Mouse (Mus musculus): Measurements from ENCODE around the gene Mllt3. TPM values are rescaled to one million over a fixed set of nuclear protein-coding genes. Genes with fewer than 3 reads are reported as not detected.

Mllt3 gene
- polyA plus RNA-seq, 1 experiment from 2014 or later, result 72.4 TPM

- H3K27ac ChIP-seq (ENCODE audit: low read depth, low read length), result no peak overlapping the region
- H3K4me2 ChIP-seq (ENCODE audit: low read depth), result no peak overlapping the region
- H3K9ac ChIP-seq (ENCODE audit: low read length), result no peak overlapping the region
- no peak overlapping the region for H3K4me3 ChIP-seq (ENCODE audit: low read depth, low read length)
- peaks cover 20% of the 10 kb centered on the region for H3K4me1 ChIP-seq (ENCODE audit: control insufficient read depth, insufficient read depth, low read length)
- ATAC-seq (ENCODE audit: insufficient read depth, low FRiP score, low TSS enrichment) (no peak), DNase-seq (ENCODE audit: low spot score) (no peak)
- H3K27me3 ChIP-seq (ENCODE audit: control insufficient read depth, insufficient read depth, low read length), result no peaks in the 10 kb centered on the region
- no peaks in the 10 kb centered on the region for H3K9me3 ChIP-seq (ENCODE audit: control insufficient read depth, low read length)
- WGBS, result 37% methylated on average over 3 of the region's 3 CpGs
- H3K36me3 ChIP-seq (ENCODE audit: control insufficient read depth, insufficient read depth, low read length), result no peaks in the 10 kb centered on the region
Measured at GRCm38 (mm10) chr4:87865041-87865440, 168.1 kb downstream of the Mllt3 start.

GRCm38 (mm10) chr4:87863212-87863611 is 170.0 kb downstream of the Mllt3 start:
- no peak overlapping the region for H3K4me2 ChIP-seq (ENCODE audit: low read depth)
- DNase-seq (ENCODE audit: low spot score), result no peak
- WGBS, result 94% methylated on average over 5 of the region's 5 CpGs

DNA sequence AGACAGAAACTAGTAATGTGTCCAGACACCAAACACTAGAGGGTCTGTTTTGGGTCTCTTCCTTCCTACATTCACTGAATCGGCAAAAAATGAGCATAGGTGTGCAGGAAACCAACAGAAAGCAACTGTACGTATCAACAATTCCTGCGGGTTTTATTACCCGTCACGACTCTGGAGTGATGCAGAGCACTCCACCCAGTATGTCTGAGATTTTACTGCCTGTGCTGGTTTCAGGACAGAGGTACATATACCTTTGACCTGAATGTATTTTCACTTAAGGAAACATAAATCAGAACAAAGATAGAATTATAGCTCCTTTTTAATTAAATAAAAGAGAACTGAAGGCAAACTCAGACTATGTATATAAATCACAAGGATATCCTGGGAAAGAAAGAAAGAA is 172.4 kb downstream of the Mllt3 start:
- WGBS, result 84% methylated on average over 5 of the region's 5 CpGs
- no peaks in the 10 kb centered on the region for H3K27me3 ChIP-seq (ENCODE audit: control insufficient read depth, insufficient read depth, low read length)

More at GRCm38 (mm10) chr4:87863212-87863611, 170.0 kb downstream of the Mllt3 start:
- Histone ChIP-seq H3K4me1 (ENCODE audit: control insufficient read depth, insufficient read depth, low read length) (peaks cover 20% of the 10 kb centered on the region), H3K9me3 (ENCODE audit: control insufficient read depth, low read length) (no peaks in the 10 kb centered on the region), H3K27me3 (ENCODE audit: control insufficient read depth, insufficient read depth, low read length) (no peaks in the 10 kb centered on the region), H3K4me3 (ENCODE audit: low read depth, low read length) (no peak overlapping the region), H3K9ac (ENCODE audit: low read length) (no peak overlapping the region), H3K36me3 (ENCODE audit: control insufficient read depth, insufficient read depth, low read length) (no peaks in the 10 kb centered on the region), H3K27ac (ENCODE audit: low read depth, low read length) (no peak overlapping the region)
- no peak for ATAC-seq (ENCODE audit: insufficient read depth, low FRiP score, low TSS enrichment)

DNA sequence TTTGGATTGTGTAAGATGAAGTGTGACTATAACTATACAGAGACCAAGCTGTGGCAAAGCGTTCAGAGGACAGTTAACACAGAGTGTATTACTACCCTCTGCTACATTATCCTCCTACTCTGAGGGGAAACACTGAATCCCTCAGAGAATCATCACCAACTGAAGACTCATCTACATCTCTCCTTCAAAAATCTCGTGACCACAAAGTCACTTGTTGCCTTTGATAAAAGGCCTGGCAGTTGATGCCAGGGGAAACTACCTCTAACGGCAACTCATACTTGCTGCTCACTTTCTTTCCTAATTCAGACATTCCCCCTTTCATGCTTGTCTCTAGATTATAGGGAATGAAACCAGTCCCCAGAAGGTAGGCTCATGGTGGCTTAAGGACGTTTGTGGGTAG is 174.0 kb downstream of the Mllt3 start:
- WGBS, result 86% methylated on average over 4 of the region's 4 CpGs
- ATAC-seq (ENCODE audit: insufficient read depth, low FRiP score, low TSS enrichment) (no peak), DNase-seq (ENCODE audit: low spot score) (no peak)
- Histone ChIP-seq H3K4me3 (ENCODE audit: low read depth, low read length) (no peak overlapping the region), H3K36me3 (ENCODE audit: control insufficient read depth, insufficient read depth, low read length) (no peaks in the 10 kb centered on the region), H3K4me1 (ENCODE audit: control insufficient read depth, insufficient read depth, low read length) (no peaks in the 10 kb centered on the region; the same call in 1 of the 2 replicates), H3K27ac (ENCODE audit: low read depth, low read length) (no peak overlapping the region), H3K9me3 (ENCODE audit: control insufficient read depth, low read length) (no peaks in the 10 kb centered on the region), H3K9ac (ENCODE audit: low read length) (no peak overlapping the region), H3K4me2 (ENCODE audit: low read depth) (no peak overlapping the region), H3K27me3 (ENCODE audit: control insufficient read depth, insufficient read depth, low read length) (no peaks in the 10 kb centered on the region)

More for the DNA sequence above, 172.4 kb downstream of the Mllt3 start:
- ATAC-seq (ENCODE audit: insufficient read depth, low FRiP score, low TSS enrichment) (no peak), DNase-seq (ENCODE audit: low spot score) (no peak)
- Histone ChIP-seq H3K4me2 (ENCODE audit: low read depth) (no peak overlapping the region), H3K27ac (ENCODE audit: low read depth, low read length) (no peak overlapping the region), H3K4me1 (ENCODE audit: control insufficient read depth, insufficient read depth, low read length) (peaks cover 10% of the 10 kb centered on the region), H3K36me3 (ENCODE audit: control insufficient read depth, insufficient read depth, low read length) (no peaks in the 10 kb centered on the region), H3K9me3 (ENCODE audit: control insufficient read depth, low read length) (no peaks in the 10 kb centered on the region), H3K4me3 (ENCODE audit: low read depth, low read length) (no peak overlapping the region), H3K9ac (ENCODE audit: low read length) (no peak overlapping the region)

GRCm38 (mm10) chr4:87857982-87858381 is 175.2 kb downstream of the Mllt3 start:
- WGBS, result 96% methylated on average over 1 of the region's 1 CpGs
- no peaks in the 10 kb centered on the region for H3K4me1 ChIP-seq (ENCODE audit: control insufficient read depth, insufficient read depth, low read length)
- ATAC-seq (ENCODE audit: insufficient read depth, low FRiP score, low TSS enrichment), result no peak

DNA sequence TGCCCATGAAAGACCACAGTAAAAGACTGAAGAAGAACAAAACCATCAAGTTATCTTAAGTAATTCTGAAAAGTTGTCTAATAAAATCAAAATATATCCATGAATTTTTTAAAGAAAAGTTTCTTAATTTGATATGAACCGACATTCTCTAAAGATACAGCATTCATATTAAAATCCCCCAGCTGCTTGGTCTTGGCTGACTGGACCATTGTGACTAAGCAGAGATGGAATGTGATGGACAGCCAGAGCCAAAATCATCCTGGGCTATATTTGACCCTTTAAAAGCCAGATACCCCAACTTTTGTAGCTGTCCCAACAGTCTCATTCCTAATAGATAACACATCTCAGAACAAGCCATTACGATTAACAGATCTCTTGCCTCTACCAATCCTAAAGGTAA is 180.7 kb downstream of the Mllt3 start:
- H3K9ac ChIP-seq (ENCODE audit: low read length), result no peak overlapping the region
- no peaks in the 10 kb centered on the region for H3K9me3 ChIP-seq (ENCODE audit: control insufficient read depth, low read length)
- H3K4me1 ChIP-seq (ENCODE audit: control insufficient read depth, insufficient read depth, low read length), result no peaks in the 10 kb centered on the region
- ATAC-seq (ENCODE audit: insufficient read depth, low FRiP score, low TSS enrichment) (no peak), DNase-seq (ENCODE audit: low spot score) (no peak)
- no peak overlapping the region for H3K27ac ChIP-seq (ENCODE audit: low read depth, low read length)
- H3K4me3 ChIP-seq (ENCODE audit: low read depth, low read length), result no peak overlapping the region
- H3K4me2 ChIP-seq (ENCODE audit: low read depth), result no peak overlapping the region
- no peaks in the 10 kb centered on the region for H3K36me3 ChIP-seq (ENCODE audit: control insufficient read depth, insufficient read depth, low read length)
- WGBS, result 93% methylated on average over 2 of the region's 2 CpGs
- H3K27me3 ChIP-seq (ENCODE audit: control insufficient read depth, insufficient read depth, low read length), result no peaks in the 10 kb centered on the region

More at GRCm38 (mm10) chr4:87857982-87858381, 175.2 kb downstream of the Mllt3 start:
- no peak overlapping the region for H3K9ac ChIP-seq (ENCODE audit: low read length)
- H3K36me3 ChIP-seq (ENCODE audit: control insufficient read depth, insufficient read depth, low read length), result no peaks in the 10 kb centered on the region
- H3K4me3 ChIP-seq (ENCODE audit: low read depth, low read length), result no peak overlapping the region
- no peaks in the 10 kb centered on the region for H3K9me3 ChIP-seq (ENCODE audit: control insufficient read depth, low read length)
- no peaks in the 10 kb centered on the region for H3K27me3 ChIP-seq (ENCODE audit: control insufficient read depth, insufficient read depth, low read length)
- H3K27ac ChIP-seq (ENCODE audit: low read depth, low read length), result no peak overlapping the region
- no peak for DNase-seq (ENCODE audit: low spot score)
- no peak overlapping the region for H3K4me2 ChIP-seq (ENCODE audit: low read depth)

GRCm38 (mm10) chr4:87850051-87850450 is 183.1 kb downstream of the Mllt3 start:
- H3K27me3 ChIP-seq (ENCODE audit: control insufficient read depth, insufficient read depth, low read length), result no peaks in the 10 kb centered on the region
- no peak for DNase-seq (ENCODE audit: low spot score)
- WGBS, result 97% methylated on average over 5 of the region's 5 CpGs
- no peak overlapping the region for H3K4me2 ChIP-seq (ENCODE audit: low read depth)
- H3K27ac ChIP-seq (ENCODE audit: low read depth, low read length), result no peak overlapping the region
- H3K36me3 ChIP-seq (ENCODE audit: control insufficient read depth, insufficient read depth, low read length), result no peaks in the 10 kb centered on the region
- ATAC-seq (ENCODE audit: insufficient read depth, low FRiP score, low TSS enrichment), result no peak
- no peak overlapping the region for H3K4me3 ChIP-seq (ENCODE audit: low read depth, low read length)
- H3K9me3 ChIP-seq (ENCODE audit: control insufficient read depth, low read length), result no peaks in the 10 kb centered on the region
- no peak overlapping the region for H3K9ac ChIP-seq (ENCODE audit: low read length)
- no peaks in the 10 kb centered on the region for H3K4me1 ChIP-seq (ENCODE audit: control insufficient read depth, insufficient read depth, low read length)

DNA sequence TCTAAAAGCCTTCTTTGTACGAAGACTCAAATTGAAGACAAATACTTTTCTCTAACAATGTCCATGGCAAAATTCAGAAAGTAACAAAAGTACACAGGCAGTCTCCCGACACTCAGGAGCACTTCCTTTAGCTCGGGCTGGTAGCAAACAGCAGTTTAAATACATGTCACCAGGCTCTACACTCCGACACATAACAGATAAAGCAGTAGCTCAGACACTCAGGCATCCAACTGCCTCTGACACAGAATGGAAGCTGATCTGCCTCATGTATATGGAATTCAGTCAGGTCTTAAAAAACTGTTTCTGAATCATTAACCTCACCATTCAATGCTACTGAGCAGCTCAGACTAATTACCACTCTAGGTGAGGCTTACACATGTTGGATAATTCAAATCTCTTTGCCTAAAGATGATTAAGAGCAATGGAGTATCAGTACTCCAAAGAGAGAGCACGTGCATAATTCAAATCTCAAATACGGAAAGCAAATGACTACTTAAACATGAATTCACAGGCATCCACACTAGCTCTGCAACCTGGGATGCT is 188.4 kb downstream of the Mllt3 start:
- WGBS, result 82% methylated on average over 6 of the region's 6 CpGs
- Histone ChIP-seq H3K36me3 (ENCODE audit: control insufficient read depth, insufficient read depth, low read length) (peaks cover 2% of the 10 kb centered on the region; the same call in 1 of the 2 replicates), H3K4me1 (ENCODE audit: control insufficient read depth, insufficient read depth, low read length) (0 out of 2 replicates have a peak, but pooled peaks cover 2% of the 10 kb centered on the region), H3K27ac (ENCODE audit: low read depth, low read length) (no peak overlapping the region), H3K27me3 (ENCODE audit: control insufficient read depth, insufficient read depth, low read length) (no peaks in the 10 kb centered on the region), H3K4me3 (ENCODE audit: low read depth, low read length) (no peak overlapping the region), H3K4me2 (ENCODE audit: low read depth) (no peak overlapping the region), H3K9ac (ENCODE audit: low read length) (no peak overlapping the region), H3K9me3 (ENCODE audit: control insufficient read depth, low read length) (no peaks in the 10 kb centered on the region)
- DNase-seq (ENCODE audit: low spot score) (no peak), ATAC-seq (ENCODE audit: insufficient read depth, low FRiP score, low TSS enrichment) (no peak)

DNA sequence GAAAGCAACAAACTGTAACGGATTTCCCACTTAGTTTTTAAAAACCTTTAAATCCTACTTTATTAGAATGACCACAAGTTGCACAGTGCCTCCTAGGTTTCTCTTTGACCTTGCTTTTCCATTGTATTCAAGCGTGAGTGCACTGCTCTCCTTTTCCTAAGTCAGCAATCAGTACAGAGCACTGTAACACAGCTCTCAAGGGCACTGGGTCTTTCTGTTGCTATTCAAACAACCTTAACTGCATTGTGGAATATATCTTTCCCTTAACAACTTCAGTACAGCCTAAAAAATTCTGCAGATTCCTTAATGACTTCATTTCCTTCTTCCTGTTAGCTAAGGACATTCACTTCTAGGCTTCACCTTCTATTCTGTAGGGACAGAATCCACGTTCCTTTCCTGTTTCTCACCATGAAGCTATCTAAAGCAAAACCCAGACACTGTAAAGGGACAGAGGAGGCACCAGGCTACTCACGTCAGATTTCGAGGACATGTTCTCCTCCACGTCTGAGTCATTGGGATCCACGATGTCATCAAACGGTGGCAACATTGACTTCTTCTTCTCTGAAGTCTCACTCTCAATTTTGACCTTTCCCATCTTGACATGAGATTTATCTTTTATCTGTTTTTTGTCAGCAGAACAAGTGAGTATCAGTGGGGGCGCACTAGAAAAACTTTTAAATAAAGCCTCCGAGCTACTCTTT is 192.8 kb downstream of the Mllt3 start:
- Histone ChIP-seq H3K36me3 (ENCODE audit: control insufficient read depth, insufficient read depth, low read length) (peaks cover 2% of the 10 kb centered on the region; the same call in 1 of the 2 replicates), H3K9me3 (ENCODE audit: control insufficient read depth, low read length) (no peaks in the 10 kb centered on the region), H3K4me2 (ENCODE audit: low read depth) (no peak overlapping the region), H3K27me3 (ENCODE audit: control insufficient read depth, insufficient read depth, low read length) (no peaks in the 10 kb centered on the region), H3K4me3 (ENCODE audit: low read depth, low read length) (no peak overlapping the region), H3K27ac (ENCODE audit: low read depth, low read length) (no peak overlapping the region), H3K9ac (ENCODE audit: low read length) (no peak overlapping the region), H3K4me1 (ENCODE audit: control insufficient read depth, insufficient read depth, low read length) (peaks cover 12% of the 10 kb centered on the region)
- WGBS, result 88% methylated on average over 10 of the region's 10 CpGs
- ATAC-seq (ENCODE audit: insufficient read depth, low FRiP score, low TSS enrichment) (no peak), DNase-seq (ENCODE audit: low spot score) (no peak)

Data from neural tube, embryonic 11.5 days (tissue).